Mouse (Mus musculus) hindbrain, embryonic 12.5 days (tissue): ENCODE results near the gene Cox19. TPM values are rescaled to one million over a fixed set of nuclear protein-coding genes. Genes with fewer than 3 reads are reported as not detected.
"Not testable (repeated sequence)": the region's sequence is repeated elsewhere in the genome, so short reads cannot be mapped to it uniquely, and the experiment has no call there.

Source experiments
- ATAC-seq: fragments of 200-750 bp; cut with Nextera tagmentation; 2 replicates; pipeline ENCODE4 v1.8.0; 2017; ENCODE audit warnings: moderate TSS enrichment; ENCODE audit not compliant: low FRiP score
- H3K27ac ChIP-seq: fragments of 300-500 bp; sonication (generic); 2 replicates; pipeline ENCODE4 v1.5.1; 2016; ENCODE audit warnings: mild to moderate bottlenecking
- H3K27me3 ChIP-seq: fragments of 300-500 bp; sonication (generic); 2 replicates; pipeline ENCODE4 v1.6.1; 2016; ENCODE audit warnings: mild to moderate bottlenecking
- H3K36me3 ChIP-seq: fragments of 300-500 bp; sonication (generic); 2 replicates; pipeline ENCODE4 v1.6.1; 2016; ENCODE audit warnings: mild to moderate bottlenecking
- H3K4me1 ChIP-seq: fragments of 300-500 bp; sonication (generic); 2 replicates; pipeline ENCODE4 v1.6.1; 2016
- H3K4me2 ChIP-seq: fragments of 300-500 bp; sonication (generic); replicated peaks from 2 replicates; pipeline ENCODE4 v1.6.1; 2016; ENCODE audit warnings: mild to moderate bottlenecking
- H3K4me3 ChIP-seq: fragments of 300-500 bp; sonication (generic); 2 replicates; pipeline ENCODE4 v1.5.1; 2016; ENCODE audit warnings: mild to moderate bottlenecking
- H3K9ac ChIP-seq: fragments of 300-500 bp; sonication (generic); 2 replicates; pipeline ENCODE4 v1.6.1; 2016; ENCODE audit warnings: mild to moderate bottlenecking, moderate library complexity
- H3K9me3 ChIP-seq: fragments of 300-500 bp; sonication (generic); replicated peaks from 2 replicates; pipeline ENCODE4 v1.6.1; 2016; ENCODE audit warnings: mild to moderate bottlenecking
- WGBS: fragments of 180-500 bp; shearing (Covaris S2); methylation state at CpG from one replicate; pipeline ENCODE4 v1.1.7; 2016; 5-methylcytosine and 5-hydroxymethylcytosine counted together
- polyA plus RNA-seq: library from polyadenylated mRNA; unstranded; fragments of >200 nt; fragmentation: Nextera tagmentation; extraction: Ambion mirVana; gene quantifications from 2 replicates; pipeline ENCODE4 v1.2.1, GENCODE M21; 2016

Gene Cox19
- polyA plus RNA-seq = 107 and 117 TPM in 2 replicates

DNA sequence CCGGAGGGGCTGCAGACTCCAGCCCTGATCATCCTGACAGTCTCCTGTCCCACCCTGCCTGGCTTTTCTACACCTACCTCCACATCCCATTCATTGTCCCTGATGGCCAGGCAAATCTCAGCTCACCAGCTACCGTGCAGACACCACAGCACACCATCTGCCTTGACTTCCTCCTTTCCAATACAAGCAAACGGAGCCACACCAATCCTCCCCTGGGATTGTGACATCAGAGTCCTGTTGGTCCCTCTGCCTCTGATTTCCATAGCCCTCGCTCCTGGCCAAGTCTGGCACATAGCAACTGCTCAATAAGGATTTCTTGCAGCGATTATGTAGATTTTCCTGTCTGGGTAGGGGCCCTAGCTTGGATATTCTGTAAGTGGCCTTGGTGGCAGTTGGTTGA is at the start of gene Cox19:
Gene Cox19, minus strand, starts transcription at position 285 of the 400 bp plus-strand sequence.
- Histone ChIP-seq H3K4me3 (no peak within 1 kb of the TSS), H3K27ac (no peak within 1 kb of the TSS; the same call in 1 of the 2 replicates), H3K9ac (no peak within 1 kb of the TSS; the same call in 1 of the 2 replicates), H3K4me1 (peaks cover 6% of the 10 kb centered on the region), H3K4me2 (no peak within 1 kb of the TSS), H3K36me3 (no peaks in the 10 kb centered on the region), H3K9me3 (no peaks in the 10 kb centered on the region), H3K27me3 (peaks cover 13% of the 10 kb centered on the region; the same call in 1 of the 2 replicates)
- whole genome bisulfite sequencing = 66% methylated on average over 5 of the region's 5 CpGs
- no peak for ATAC-seq

DNA sequence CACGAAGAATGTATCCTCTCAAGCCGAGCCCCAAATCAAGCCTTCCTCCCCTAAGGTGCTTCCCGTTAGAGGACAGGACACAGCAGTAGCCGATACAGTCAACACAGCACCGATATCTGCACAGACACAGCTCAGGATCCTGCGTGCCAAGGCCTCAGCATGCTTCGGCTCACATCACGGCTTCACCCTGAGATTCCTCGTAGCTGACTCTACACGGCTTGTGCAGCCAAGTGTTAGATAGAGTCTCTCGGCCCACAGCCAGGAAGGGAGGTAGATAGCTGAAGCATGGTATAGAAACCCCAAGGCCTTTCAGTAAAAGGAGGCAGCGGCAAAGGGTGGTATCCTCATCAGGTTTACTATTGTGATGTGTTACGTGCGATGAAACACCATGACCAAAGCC is 48.8 kb upstream of the Cox19 start:
- 92% methylated on average over 14 of the region's 14 CpGs for WGBS

DNA sequence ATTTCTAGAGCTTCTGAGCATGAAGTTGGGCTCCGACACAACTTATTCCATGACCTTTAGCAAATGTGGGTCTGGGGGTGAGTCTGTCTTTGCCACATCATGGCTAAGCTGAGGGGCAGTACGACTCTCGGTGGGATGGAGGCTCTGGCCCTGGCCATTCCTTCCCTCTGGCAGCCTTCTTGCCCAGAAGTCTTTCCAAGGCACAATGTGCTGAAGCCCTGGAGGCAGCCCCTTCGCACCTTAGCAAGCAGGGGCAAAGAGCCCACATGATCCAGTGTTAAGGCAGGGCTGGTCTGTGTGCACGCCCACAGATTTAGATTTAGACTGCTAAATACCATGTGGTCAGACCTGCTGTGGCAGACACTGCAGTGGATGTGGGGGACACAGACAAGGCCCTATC is 47.6 kb upstream of the Cox19 start:
- no peak for ATAC-seq
- Histone ChIP-seq H3K9ac (no peak overlapping the region), H3K4me3 (no peak overlapping the region), H3K27ac (no peak overlapping the region), H3K36me3 (no peaks in the 10 kb centered on the region), H3K9me3 (no peaks in the 10 kb centered on the region), H3K4me1 (peaks cover 2% of the 10 kb centered on the region), H3K27me3 (no peaks in the 10 kb centered on the region), H3K4me2 (no peak overlapping the region)
- WGBS = 84% methylated on average over 5 of the region's 5 CpGs

More for the DNA sequence above, 48.8 kb upstream of the Cox19 start:
- Histone ChIP-seq H3K4me1 (peaks cover 4% of the 10 kb centered on the region), H3K27me3 (no peaks in the 10 kb centered on the region), H3K4me3 (no peak overlapping the region), H3K9me3 (no peaks in the 10 kb centered on the region), H3K36me3 (no peaks in the 10 kb centered on the region), H3K27ac (no peak overlapping the region), H3K4me2 (no peak overlapping the region), H3K9ac (no peak overlapping the region)
- ATAC-seq = no peak

DNA sequence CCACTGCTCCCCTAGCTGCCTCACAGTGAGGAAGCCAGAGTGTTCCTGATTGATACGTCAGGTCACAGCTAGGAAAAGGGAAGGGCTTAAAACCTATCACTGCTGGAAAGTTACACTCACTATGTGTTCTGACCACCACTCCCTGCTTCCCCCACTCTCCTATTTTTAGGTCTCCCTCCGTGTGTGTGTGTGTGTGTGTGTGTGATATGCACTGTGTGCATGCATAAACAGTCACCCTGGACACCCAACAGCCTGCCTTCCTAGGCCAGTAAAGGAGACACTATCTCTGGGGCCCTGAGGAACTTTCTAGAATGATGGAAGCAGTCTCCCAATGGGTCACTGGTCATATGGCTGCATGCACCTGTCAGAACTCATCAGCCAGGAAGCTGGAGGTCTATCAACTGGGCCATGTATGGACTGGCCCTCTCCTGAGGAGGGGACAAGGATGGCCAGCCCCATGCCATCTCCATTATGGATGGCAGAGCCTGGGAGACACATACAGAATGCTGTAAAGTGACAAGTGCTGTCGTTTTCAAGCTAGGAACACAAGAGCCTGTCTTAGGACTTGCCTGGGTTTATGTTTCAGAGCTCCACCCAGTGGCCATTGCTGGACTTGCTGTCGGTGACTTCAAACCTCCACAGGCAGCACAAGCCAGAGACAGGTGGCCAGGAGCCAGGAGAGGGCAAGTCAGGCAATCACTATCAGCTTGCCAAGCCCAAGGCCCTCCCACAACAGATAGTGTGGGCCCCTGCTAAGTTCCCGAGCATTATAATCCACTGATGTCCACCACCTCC is 46.9 kb upstream of the Cox19 start:
- no peaks in the 10 kb centered on the region for H3K36me3 ChIP-seq
- H3K4me1 ChIP-seq = 0 out of 2 replicates have a peak, but pooled peaks cover 3% of the 10 kb centered on the region
- H3K27ac ChIP-seq = no peak overlapping the region
- H3K9me3 ChIP-seq = no peaks in the 10 kb centered on the region
- ATAC-seq = no peak
- no peak overlapping the region for H3K4me3 ChIP-seq
- 43% methylated on average over 5 of the region's 5 CpGs for WGBS
- no peaks in the 10 kb centered on the region for H3K27me3 ChIP-seq
- no peak overlapping the region for H3K4me2 ChIP-seq
- no peak overlapping the region for H3K9ac ChIP-seq

DNA sequence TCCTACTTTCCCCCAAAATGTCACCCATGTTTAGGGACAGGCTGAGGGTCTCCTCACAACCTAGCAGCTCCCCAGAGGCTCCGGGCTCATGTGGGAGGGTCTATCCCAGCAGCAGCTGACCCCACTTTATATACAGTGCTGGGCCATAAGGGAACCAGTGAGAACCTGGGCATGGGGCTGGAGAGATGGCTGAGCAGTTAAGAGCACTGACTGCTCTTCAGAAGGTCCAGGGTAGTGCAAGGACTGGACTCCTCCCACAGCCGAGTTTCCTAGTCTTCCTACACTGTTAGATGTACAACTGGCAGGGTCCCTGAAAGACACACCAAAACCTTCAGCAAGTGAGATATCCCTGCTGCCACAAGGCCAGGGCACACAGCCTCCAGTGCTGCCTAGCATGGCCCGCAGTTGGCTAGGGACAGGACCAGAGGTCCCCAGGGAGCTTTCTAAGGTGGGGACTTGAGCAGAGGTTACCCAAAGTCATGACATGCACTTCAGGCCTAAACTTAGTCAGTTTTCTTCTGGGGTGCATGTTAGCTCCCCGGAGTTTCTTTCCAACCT is 46.2 kb upstream of the Cox19 start:
- 90% methylated on average over 4 of the region's 4 CpGs for WGBS
- no peak overlapping the region for H3K27ac ChIP-seq
- no peak overlapping the region for H3K9ac ChIP-seq
- no peak for ATAC-seq
- H3K9me3 ChIP-seq = no peaks in the 10 kb centered on the region
- no peaks in the 10 kb centered on the region for H3K27me3 ChIP-seq
- 0 out of 2 replicates have a peak, but pooled peaks cover 3% of the 10 kb centered on the region for H3K4me1 ChIP-seq
- no peaks in the 10 kb centered on the region for H3K36me3 ChIP-seq
- H3K4me2 ChIP-seq = no peak overlapping the region
- H3K4me3 ChIP-seq = no peak overlapping the region

DNA sequence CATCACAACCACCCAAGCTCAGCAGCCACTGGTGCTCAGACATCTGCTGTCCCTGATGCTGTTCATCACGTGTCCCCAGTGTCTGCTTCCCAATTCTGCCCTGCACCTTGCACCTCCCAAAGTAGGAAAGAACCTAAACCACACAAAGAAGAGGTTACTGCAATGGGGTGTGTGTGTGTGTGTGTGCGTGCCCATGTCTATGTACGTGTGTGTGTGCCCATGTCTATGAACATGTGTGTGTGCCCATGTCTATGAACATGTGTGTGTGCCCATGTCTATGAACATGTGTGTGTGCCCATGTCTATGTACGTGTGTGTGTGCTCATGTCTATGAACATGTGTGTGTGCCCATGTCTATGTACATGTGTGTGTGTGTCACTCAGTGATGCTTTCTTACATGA is 44.3 kb upstream of the Cox19 start:
- no peak for ATAC-seq
- Histone ChIP-seq H3K4me3 (no peak overlapping the region), H3K27me3 (no peaks in the 10 kb centered on the region), H3K27ac (no peak overlapping the region), H3K4me1 (0 out of 2 replicates have a peak, but pooled peaks cover 8% of the 10 kb centered on the region), H3K9me3 (no peaks in the 10 kb centered on the region), H3K36me3 (no peaks in the 10 kb centered on the region), H3K9ac (no peak overlapping the region), H3K4me2 (no peak overlapping the region)
- 93% methylated on average over 4 of the region's 4 CpGs for WGBS

DNA sequence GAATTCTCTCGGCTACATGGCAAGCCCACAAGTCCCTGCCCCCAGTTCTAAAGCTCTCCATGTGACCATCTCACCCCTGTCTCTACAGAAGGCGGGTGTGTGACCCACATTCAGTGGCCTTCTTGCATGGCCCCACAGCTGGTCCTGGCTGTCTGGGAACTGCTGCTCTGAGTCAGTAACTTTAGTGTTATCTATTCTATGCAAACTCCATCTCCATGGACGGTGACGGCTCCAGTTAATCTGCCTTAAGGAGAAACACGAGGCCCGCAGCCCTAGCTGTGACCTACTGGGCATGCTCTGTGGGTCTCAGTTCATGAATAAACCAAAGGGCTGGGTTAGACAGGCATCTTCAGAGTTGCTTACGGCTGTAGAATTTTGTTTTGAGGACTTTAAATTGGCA is 43.2 kb upstream of the Cox19 start:
- Histone ChIP-seq H3K36me3 (no peaks in the 10 kb centered on the region), H3K4me1 (peaks cover 14% of the 10 kb centered on the region), H3K9me3 (no peaks in the 10 kb centered on the region), H3K9ac (no peak overlapping the region), H3K27ac (no peak overlapping the region), H3K4me2 (no peak overlapping the region), H3K27me3 (no peaks in the 10 kb centered on the region), H3K4me3 (no peak overlapping the region)
- 68% methylated on average over 7 of the region's 7 CpGs for WGBS
- ATAC-seq = no peak

DNA sequence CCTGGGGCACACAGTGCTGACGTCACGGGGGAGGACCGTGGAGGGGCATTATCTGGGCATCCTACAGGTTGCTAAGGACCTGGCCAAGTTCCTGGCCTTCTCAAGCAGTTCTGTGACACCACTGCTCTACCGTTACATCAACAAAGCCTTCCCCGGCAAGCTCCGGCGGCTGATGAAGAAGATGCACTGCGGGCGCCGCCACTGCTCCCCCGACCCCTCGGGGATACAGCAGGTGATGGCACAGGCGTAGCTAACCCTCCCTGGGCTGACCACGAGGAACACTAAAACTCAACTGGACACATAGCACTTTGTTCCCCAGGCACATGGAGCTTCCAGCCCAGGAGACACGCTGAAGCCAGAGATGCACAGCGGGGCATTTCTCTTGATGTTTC is 42.0 kb upstream of the Cox19 start:
- H3K27ac ChIP-seq = no peak overlapping the region
- WGBS = 82% methylated on average over 16 of the region's 16 CpGs
- ATAC-seq = no peak

DNA sequence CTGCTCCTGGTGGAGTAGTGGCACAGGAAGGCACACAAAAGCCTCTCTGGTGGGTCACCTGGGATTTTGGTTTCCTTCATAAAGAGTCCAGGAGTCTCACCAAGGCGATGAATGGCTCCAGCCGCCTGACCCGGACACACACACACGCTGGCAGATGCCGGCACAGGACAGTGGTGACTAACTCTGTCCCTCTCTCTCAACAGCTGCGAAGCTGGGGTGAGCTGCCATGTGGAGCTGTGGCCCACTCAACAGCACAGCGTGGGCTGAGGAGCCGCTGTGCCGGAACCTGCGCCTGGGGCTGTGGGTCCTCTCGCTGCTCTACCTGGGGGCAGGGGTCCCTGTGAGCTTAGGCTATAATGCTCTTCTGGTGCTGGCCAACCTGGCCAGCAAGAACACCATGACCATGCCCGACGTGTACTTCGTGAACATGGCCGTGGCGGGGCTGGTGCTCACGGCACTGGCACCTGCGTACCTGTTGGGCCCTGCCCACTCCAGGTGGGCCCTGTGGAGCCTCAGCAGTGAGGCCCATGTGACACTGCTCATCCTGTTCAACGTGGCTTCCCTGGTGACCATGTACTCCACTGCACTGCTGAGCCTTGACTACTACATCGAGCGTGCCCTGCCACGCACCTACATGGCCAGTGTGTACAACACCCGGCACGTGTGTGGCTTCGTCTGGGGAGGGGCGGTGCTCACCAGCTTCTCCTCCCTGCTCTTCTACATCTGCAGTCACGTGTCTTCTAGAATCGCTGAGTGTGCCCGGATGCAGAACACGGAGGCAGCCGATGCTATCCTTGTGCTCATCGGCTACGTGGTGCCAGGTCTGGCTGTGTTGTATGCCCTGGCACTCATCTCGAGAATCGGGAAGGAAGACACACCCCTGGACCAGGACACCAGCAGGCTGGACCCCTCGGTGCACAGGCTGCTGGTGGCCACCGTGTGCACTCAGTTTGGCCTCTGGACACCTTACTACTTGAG is 41.3 kb upstream of the Cox19 start:
- Histone ChIP-seq H3K9me3 (no peaks in the 10 kb centered on the region), H3K27me3 (no peaks in the 10 kb centered on the region), H3K4me1 (peaks cover 32% of the 10 kb centered on the region), H3K4me2 (no peak overlapping the region), H3K9ac (no peak overlapping the region), H3K4me3 (no peak overlapping the region), H3K27ac (no peak overlapping the region), H3K36me3 (no peaks in the 10 kb centered on the region)
- ATAC-seq = no peak
- 95% methylated on average over 37 of the region's 37 CpGs for WGBS

More for the DNA sequence above, 42.0 kb upstream of the Cox19 start:
- H3K27me3 ChIP-seq = no peaks in the 10 kb centered on the region
- H3K36me3 ChIP-seq = no peaks in the 10 kb centered on the region
- no peak overlapping the region for H3K4me3 ChIP-seq
- no peak overlapping the region for H3K9ac ChIP-seq
- no peaks in the 10 kb centered on the region for H3K9me3 ChIP-seq
- no peak overlapping the region for H3K4me2 ChIP-seq
- peaks cover 25% of the 10 kb centered on the region for H3K4me1 ChIP-seq

DNA sequence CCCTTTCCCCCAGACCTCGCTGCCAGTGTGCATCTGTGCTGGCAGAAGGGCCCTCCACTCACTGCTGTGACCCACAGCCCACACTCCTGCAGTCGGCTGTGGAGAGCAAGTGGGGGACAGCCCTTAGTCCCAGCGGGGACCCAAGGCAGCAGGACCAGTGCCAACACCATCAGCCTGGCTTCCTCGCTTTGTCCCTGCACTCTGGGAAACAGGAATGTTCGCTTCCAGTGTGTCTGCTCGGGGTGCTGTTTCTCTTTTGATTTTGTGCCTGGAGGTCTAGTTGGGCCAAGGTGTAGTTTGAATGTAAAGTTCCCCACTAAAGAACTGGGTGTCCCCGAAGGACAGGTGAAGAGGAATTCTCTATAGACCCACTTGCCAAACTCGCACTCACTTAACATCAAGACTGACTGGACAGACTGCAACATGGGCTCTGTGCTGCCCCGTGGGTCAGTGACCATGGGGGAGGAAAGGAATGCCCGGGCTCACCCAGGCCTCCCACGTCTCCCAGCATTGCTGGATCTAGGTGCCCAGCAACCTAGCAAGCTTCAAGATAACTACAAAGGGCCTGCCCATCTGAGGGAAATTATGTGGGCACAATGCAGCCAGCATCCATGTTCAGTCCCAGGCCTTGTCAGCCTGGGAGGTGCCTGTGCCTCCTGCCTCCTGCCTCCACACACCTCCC is 40.2 kb upstream of the Cox19 start:
- Histone ChIP-seq H3K27ac (no peak overlapping the region), H3K9ac (peak overlapping the region; percentile 14; the same call in 1 of the 2 replicates), H3K4me3 (no peak overlapping the region), H3K4me1 (peaks cover 33% of the 10 kb centered on the region), H3K4me2 (no peak overlapping the region), H3K27me3 (no peaks in the 10 kb centered on the region), H3K9me3 (no peaks in the 10 kb centered on the region), H3K36me3 (no peaks in the 10 kb centered on the region)
- no peak for ATAC-seq
- WGBS = 81% methylated on average over 11 of the region's 11 CpGs

DNA sequence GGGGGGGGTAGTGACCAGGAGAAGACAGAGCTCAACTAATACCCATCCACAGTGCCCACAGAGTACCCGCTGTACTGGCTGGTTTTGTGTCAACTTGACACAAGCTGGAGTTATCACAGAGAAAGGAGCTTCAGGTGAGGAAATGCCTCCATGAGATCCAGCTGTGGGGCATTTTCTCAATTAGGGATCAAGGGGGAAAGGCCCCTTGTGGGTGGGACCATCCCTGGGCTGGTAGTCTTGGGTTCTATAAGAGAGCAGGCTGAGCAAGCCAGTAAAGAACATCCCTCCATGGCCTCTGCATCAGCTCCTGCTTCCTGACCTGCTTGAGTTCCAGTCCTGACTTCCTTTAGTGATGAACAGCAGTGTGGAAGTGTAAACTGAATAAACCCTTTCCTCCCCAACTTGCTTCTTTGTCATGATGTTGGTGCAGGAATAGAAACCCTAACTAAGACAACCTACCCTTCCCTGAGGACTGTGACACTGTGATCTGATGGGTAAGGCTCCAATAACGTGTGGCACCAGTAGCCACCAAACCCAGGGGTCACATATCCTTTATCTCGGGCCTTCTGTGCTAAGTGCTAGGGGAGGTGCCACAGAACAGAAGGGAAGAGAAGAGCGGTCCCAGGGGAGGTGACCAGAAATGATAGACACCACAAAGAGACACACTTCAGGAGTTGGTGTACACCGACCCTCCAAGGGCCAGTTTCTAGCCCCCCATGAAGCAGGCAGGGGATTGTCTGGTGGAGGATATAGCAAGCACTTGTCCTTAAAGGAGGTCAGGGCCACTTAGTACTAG is 39.3 kb upstream of the Cox19 start:
- Histone ChIP-seq H3K27ac (peak overlapping the region; percentile 68; the same call in 1 of the 2 replicates), H3K9ac (peak overlapping the region; percentile 14; the same call in 1 of the 2 replicates), H3K4me1 (peaks cover 33% of the 10 kb centered on the region)
- H3K36me3 ChIP-seq, H3K4me3 ChIP-seq, ATAC-seq, H3K4me2 ChIP-seq, H3K9me3 ChIP-seq, H3K27me3 ChIP-seq: not testable (repeated sequence)
- 80% methylated on average over 5 of the region's 5 CpGs for WGBS
